Mouse (Mus musculus): Measurements from ENCODE around the gene Hrh2.

The Hrh2 gene

DNA sequence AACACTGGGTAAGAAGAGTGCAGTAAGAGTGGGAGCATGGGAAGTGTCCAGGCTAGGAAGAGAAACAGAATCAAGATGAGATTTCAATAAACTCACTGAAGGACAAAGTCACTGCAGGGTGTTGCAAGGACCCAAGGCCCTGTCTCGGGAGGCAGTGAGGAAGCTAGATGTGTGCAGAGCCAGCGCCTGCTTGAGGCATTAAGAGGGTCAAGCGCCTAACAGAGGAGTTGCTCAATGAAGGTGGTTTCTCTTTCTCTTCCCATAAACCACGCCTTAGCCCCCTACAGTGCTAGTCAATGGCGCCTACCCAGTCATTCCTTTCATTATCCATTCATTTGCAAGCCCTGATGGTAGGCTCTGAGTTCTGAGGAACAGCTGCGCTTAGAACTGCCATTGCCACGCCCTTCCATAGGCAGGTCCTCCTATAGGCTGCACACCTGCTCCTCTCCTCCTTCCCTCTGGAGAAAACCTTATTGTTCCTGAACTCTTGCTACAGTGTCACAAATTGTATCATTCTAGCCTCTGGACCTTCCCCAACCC lies 23.9 kb downstream of the Hrh2 start:
- in situ Hi-C loops (cut with MboI, MseI), result no loop called here

DNA sequence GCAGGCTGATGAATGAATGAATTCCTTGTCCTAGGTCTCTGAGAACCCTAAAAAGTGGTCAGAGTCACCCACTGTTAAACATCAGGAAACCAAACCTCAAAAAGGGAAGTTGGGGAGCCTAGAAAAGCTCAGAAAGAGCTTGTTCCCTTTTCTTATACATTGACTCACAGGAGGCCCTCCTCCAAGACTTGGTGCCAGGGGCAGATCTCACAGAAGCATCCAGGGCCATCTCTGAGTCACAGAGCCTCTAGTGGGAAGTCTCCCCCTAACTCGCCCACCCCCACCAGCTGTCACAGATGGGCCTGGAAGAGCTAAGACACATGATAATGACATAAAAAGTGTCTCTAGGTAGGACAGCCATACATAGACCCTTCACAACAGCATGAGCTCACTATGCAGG lies 26.4 kb downstream of the Hrh2 start:
- in situ Hi-C loops (cut with MboI, MseI), result no loop called here

DNA sequence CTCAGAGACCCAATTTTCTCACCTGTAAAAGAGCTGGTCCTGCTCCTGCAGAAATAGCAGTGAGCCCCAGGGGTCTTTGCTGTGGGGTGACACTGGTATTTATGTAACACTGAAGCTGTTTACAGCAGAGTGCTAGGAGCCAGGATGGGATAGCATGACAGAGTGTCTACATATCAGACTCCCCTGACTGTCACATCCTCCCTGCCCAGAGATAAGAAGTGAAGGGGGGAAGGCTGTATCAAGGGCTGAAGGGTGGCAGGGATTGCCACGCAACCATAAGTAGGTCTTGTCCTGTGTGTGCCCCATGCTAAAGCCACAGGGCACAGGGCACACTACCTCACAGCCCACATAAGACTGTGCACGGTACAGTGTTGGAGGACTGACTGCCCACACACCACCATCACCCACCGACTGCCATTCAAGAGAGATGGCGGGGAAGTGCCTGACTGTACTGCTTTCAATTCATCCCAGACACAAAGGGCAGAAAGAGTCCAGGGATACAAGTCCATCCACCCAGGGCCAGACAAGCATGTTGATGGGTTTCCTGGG lies 29.8 kb downstream of the Hrh2 start:
- in situ Hi-C loops (cut with MboI, MseI), result no loop called here

DNA sequence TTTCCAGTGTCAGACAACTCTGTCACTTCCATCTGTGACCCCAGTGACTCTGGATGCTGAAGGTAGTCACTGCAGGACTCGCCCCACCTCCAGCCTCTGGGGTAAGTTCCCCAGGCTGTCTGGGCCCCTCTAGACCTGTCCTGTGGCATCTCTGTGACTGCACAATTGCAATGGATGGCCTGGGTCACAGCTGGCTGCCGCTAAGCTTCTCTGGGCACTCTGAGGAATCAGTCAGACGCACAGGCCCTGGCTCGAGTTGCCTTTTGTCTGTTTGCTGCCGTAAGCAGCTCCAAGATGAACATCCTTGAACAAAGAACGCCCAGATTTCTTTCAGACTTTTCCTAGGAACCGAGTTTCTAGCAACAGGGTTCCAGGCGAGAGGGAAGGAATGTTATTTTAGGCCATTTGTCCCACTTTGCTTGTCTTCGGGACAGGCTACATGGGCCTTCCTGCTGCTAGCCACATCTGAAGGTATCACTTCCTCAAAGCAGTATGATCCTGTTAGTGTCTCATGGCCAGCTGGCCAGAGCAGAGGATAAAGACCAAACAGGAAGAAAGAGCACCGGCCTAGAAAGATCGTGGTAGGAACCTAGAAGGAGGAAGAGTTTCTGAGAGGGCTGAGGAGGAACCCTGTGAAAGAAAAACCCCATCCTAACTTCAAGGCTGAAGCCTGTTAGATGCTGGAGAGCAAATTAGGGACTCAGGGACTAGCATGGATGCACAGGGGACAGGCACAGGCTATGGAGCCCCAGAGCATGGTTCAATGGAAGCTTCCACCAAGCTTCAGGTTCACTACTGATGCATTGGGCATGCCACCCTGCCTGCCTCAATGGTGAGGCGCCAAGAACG lies 31.2 kb downstream of the Hrh2 start:
- in situ Hi-C loops (cut with MboI, MseI), result no loop called here

DNA sequence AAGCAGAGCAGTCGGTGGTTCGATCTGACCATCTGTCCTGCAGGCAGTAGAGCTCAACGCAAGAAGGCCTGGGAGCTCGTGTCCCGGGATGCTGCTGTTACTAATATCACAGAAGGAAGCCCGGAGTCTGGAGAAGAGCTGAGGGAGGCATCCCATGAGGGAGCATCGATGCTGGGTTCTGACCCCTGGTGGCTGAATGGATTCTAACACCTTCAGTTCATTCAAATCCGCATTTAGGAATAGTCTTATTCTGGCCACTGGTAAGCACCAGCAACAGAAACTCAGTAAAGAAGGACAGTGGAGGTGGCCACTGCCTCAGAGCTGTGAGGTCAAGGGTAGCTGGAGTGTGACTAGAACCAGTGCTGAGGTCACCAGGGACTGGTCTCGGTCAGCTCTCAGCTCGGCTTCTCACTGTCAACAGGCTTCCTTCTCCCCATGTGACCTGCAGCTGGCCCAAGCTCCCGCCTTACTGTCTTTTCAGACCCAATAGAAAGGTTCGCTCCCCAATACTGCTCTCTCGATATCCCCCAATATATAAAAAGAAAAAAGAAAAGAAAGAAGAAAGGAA lies 36.1 kb downstream of the Hrh2 start:
- in situ Hi-C loops (cut with MboI, MseI), result no loop called here

DNA sequence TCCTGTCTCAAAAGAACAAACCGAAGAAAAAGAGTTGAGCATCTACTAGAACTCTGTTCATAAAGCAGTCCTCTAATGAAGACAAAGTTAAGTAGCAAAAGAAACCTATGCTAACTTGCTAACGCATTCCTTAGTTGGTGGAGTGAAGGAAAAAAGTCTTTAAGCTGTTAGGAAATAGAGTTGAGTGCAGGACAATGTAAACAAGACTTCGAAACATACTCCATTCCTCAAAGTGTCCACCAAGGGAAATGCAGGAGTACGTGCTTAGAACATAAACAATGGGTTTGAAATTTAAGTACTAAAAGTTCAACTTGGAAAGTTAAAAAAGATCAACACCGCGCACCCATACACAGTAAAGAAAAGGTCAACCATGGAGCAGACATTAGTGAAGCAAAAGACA lies 38.2 kb downstream of the Hrh2 start:
- in situ Hi-C loops (cut with MboI, MseI), result loop anchor here (5.0 kb wide), 1 partner anchor 118 kb away; no protein-coding TSS in a partner anchor

DNA sequence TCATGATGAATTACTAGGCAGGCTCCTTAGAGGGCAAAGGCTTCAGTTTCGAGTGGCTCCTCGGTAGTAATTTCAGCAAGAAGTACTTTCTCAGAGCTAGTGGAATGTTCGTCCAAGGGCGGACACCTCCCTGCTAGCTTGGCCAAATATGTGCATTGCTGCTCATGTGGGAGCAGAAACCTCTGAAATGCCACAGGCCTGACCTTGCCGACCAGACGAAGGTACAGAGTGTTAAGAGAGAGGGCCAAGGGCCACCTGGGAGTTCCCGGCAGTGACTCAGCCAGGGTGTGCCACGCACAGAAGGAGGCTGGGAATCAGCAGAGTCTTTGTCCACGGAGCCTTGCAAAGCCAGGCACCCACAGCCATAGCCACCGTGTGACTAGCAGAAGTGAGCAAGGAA lies 39.9 kb downstream of the Hrh2 start:
- in situ Hi-C loops (cut with MboI, MseI), result loop anchor here (5.0 kb wide), 1 partner anchor 120 kb away; no protein-coding TSS in a partner anchor

DNA sequence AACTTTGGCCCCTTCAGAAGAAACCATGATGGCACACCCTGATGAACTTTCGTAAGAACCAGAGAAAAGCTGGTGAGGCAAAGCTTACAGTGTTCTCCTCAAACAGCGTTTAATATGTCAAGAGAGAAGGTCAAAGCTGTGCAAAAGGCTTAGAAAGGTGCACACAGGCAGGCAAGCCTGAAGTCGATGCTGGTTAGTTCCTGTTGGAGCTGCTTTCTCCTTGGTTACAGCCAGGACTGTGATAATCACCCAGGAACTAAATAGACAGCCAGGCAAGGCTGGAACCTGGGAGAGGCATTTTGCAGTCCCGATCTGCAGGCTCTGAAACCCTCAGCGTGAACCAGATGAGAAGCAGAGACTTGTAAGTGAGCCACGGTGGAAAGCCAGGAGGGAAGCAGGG lies 45.6 kb downstream of the Hrh2 start:
- in situ Hi-C loops (cut with MboI, MseI), result no loop called here

DNA sequence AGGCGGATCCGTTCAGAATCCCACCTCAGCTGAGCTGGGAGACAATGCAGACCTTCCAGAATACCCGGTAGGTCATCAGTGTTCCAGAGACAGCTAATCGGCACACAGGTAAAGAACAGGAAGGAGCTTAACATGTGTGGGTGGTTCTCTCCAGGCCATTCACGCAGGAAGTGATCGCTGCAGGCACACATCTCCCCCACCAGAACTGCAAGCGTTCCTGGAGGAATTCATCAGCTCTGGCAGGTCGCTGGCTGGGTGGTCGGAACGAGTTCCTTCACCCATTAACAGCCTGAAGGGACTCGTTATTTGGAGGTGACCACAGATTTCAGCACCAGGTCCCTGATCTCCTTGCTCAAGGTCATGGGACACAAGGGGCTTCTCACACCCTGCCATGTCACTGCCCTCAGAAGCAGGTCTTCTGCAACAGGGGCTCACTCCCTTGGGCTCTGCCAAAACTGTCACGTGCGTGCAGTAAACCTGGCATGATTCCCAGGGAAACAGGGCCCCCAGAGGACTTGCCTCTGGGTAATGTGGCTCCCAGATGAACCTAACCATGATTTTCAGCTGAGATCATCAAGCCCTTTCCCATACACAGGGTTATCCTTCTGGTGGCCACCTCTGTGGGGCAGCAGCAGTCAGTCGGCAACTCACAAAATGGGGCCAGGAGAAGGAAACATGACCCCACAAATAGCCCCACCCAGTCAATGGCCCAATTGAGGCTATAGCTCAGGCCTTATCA lies 46.8 kb downstream of the Hrh2 start:
- in situ Hi-C loops (cut with MboI, MseI), result no loop called here

DNA sequence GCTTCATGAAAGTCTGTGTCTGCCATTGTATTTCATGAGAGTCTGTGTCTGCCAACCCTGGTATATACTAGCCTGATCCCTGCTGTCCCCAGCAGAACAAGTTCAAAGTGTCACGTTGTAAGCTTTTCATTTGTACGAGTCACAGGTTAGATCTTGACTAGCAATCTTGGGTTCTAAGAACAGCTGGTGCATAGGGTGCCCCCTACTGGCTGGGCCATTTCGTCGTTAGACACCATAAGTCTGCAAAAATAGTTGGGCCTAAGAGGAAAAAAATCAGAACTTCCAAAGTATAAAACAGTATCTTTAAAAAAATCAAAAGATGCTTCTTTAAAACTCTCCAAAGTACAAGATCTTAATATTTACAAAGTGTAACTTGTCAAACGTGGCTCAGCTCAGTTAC lies 50.5 kb downstream of the Hrh2 start:
- in situ Hi-C loops (cut with MboI, MseI), result no loop called here

DNA sequence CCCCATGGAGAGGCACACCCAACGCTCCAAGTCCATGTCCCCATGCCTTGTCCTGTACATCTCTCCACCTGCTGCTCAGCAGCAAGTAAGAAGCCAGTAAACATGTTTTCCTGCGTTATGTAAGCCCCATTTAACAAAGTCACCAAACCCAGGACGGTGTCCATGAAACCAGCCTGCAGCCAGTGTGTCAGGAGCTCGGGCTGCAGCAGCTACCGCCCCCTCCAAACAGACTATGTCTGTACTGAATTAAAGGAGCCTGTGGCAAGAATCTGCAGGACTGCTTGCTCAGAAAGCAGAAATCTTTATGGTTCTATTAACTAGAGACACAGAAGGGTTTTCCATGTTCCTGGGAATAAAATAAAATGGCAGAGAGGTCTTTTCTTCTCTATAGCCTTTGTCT lies 53.3 kb downstream of the Hrh2 start:
- in situ Hi-C loops (cut with MboI, MseI), result loop anchor here (5.0 kb wide), 2 partner anchors 77 to 197 kb away; no protein-coding TSS in a partner anchor

DNA sequence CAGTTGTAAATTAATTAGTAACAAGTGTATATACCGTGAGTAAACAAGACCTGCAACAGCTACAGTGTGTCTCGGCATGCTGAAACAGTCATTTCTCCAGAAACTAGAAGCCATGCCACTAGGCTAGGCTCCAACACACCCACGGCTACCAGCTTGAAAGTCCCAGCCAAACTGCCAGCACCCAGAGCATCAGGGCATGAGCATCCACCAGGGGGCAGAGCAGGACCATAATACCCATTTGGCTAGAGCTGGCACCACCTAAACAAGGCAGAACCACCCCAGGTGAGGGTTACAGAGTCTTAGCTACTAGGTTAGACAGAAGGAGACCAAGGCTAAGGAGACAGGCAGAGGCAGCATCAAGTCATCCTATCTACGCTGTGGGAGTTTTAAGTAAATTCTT lies 55.6 kb downstream of the Hrh2 start:
- in situ Hi-C loops (cut with MboI, MseI), result loop anchor here (5.0 kb wide), 2 partner anchors 75 to 195 kb away; no protein-coding TSS in a partner anchor

DNA sequence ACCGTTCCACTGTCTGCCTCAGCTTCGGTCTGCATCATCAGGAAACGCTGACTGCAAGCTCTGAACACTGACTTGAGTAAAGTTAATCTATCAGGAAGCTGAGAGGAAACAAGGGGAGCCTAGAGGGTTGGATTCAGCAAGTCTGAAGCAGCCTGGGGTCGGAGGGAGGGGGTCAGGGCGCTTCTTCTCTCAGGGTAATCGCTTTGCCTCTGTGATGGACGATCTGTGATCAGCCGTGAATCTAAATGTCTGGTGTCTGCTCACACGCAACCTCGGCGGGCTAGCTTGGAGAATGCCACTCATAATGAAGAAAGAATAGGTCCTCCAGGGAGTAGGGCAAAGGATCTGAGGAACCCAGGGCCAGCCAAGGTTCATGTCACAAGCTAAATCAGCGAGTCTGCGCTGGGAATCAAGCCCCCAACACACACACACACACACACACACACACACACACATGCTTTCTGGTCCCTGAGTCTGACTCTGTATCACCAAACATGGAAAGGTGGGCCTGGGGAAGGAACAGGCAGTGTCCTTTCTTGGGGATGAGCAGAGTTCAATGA lies 56.6 kb downstream of the Hrh2 start:
- in situ Hi-C loops (cut with MboI, MseI), result loop anchor here (5.0 kb wide), 2 partner anchors 74 to 194 kb away; no protein-coding TSS in a partner anchor

DNA sequence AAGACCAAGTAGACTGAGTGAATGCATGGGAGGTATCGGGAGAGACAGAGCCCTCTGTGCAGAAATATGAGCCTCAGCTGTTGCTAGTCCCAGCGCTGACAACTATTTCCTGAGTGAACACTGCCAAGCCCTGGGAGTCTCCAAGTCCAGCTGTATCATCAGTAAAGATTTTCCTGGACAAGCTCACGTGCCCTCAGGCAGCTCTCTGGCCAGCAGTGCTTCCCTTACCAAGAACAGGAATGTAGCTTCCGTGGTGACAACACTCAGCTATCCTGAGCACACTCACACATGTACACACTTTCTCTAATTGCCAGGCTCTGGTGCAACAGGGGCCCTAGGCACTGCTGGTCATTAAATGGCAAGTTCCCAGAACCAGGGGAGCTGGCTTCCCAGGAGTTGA lies 57.1 kb downstream of the Hrh2 start:
- in situ Hi-C loops (cut with MboI, MseI), result loop anchor here (5.0 kb wide), 2 partner anchors 73 to 193 kb away; no protein-coding TSS in a partner anchor

DNA sequence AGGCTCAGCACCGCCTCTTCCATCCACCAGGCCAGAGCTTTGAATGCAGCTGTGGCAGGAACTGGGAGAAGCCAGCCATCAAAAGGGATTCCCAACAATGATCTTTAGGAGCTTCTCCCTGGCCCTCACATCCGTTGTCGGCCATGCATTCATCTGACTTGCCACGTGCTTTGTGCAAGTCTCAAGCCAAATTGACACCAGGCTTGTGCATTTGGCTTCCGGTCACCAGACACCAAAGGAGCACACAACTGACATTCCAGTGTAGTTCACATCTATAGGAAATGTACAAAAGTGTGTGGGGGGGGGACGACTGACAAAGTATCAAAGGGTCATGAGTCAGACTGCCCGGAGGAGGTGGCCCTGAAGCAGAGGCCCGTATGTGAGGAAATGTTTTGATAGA lies 58.4 kb downstream of the Hrh2 start:
- in situ Hi-C loops (cut with MboI, MseI), result no loop called here

DNA sequence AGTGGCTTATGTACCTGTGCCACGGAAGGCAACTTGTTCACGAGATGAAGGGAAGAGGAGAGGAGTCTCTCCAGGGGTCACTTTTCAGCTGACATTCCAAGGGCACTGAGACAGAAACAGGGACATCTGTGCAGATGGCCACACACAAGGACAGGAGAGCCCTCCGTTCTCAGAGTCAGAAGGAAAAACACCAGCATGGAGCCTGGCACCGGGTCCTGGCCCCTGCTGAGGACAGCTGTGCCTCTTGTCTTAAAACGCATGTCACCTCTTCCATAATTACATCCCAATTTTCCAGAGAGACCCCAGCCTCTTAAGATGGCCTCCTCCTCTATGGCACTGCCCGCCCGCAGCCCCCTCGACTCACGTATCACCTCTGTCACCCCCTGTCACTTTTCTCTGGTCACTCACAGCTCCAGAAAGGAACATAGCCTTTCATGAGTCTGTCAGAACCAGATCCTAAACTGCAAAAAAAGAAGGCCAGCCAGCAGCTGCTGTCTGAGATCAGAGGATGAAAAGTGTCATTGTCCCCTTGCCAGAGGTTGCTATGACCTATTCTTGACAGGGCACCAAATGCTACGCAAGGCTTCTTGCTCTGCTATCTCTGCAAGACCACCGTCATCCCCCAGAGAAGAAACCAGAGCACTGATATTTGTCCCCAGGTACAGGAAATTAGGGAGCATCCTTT lies 59.8 kb downstream of the Hrh2 start:
- in situ Hi-C loops (cut with MboI, MseI), result no loop called here

DNA sequence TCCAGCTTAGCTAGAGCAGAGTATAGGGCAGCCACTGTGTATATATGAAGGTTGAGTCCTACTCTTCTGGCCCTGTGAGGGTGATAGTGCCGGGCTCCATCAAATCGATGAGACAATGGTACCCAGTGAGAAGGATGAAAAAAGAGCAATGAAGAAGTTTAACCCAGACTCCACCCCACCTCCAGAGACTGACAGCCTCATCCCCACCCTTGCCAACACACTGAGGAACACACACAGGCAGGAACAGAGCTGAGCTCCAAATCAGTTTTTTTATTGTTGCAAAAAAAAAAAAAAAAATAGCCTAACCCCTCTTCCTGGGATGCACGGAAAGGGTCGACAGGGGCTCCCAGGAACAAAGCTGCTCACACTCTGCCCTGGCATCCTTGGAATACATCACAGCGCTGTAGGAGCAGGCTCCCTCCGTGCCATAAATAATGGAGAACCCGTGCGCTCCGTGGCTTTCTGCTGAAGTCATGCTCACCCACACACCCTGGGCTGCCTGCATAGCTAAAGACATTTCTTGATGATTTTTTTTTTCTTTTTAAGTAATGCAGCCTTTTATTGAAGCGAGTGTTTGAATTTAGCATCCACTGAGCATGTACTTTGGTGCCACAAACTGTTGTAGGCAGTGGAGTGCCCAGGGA lies 65.8 kb downstream of the Hrh2 start:
- in situ Hi-C loops (cut with MboI, MseI), result no loop called here

DNA sequence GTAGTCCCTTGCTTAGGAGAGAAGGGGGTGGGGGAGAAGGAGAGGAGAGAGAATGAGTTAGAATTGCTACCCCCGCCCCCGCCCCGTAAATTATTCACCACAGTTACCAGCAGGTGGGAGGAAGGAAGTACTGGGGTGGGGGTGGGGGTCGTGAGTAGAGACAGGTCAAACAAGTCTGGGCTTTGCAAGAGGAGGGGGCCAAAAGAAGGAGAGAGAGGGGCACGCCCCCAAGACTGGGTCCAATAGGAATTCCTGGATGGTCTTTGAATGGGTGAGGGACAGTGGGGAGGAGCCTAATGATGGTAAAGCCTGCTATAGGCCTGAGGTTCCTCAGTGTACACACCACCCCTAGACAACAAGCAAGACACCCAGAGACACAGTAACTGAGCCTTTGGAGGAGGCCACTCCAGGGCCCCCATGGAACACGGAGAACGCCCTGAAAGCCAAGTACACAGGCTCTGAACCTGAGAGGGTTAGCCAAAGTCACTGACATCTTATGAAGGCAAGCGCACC lies 66.4 kb downstream of the Hrh2 start:
- in situ Hi-C loops (cut with MboI, MseI), result no loop called here

DNA sequence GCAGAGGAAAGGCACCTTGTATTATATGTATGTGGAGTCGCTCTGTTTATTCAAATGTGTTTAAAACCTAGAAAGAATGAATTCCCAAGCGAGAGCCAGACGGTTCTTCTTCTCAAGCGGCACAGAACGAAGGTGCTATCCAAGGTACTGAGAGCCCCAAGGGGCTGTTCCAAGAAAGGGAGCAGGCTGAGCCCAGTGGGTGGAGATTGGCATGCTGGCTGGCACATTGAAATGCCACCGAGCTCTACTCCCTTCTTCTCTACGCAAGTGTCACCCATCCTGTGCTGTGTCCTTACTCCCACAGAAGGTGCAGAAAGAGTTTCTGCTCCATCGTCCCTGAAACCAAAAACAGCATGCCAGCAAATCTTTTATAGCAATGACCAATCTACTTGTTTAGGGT lies 68.4 kb downstream of the Hrh2 start:
- in situ Hi-C loops (cut with MboI, MseI), result loop anchor here (5.0 kb wide), 1 partner anchor 102 kb away; no protein-coding TSS in a partner anchor

Measured in T-helper 2 cell (primary cell).